Mouse (Mus musculus) heart, adult 2 months (tissue): ENCODE data around the gene Ntng2. TPM values are rescaled to one million over a fixed set of nuclear protein-coding genes. Genes with fewer than 3 reads are reported as not detected.

Source experiments
- DNase-seq, 2 experiments: peaks; one replicate each; pipeline ENCODE4 v3.0.0; 2021
- H3K27ac ChIP-seq: fragments of 200-600 bp; 2 replicates; pipeline ENCODE4 v1.8.1; 2022
- H3K27me3 ChIP-seq: fragments of 200-500 bp; 2 replicates; pipeline ENCODE4 v1.6.1; 2012; ENCODE audit warnings: mild to moderate bottlenecking, low read length, inconsistent platforms, mixed read lengths; ENCODE audit not compliant: control insufficient read depth, insufficient read depth
- H3K36me3 ChIP-seq: fragments of 200-500 bp; 2 replicates; pipeline ENCODE4 v1.6.1; 2012; ENCODE audit warnings: low read length, inconsistent platforms; ENCODE audit not compliant: control insufficient read depth, insufficient read depth
- H3K4me1 ChIP-seq: fragments of 200-500 bp; 2 replicates; pipeline ENCODE4 v1.6.1; 2011; ENCODE audit warnings: low read length; ENCODE audit not compliant: control insufficient read depth, insufficient read depth
- H3K4me3 ChIP-seq: fragments of 200-600 bp; 2 replicates; pipeline ENCODE4 v1.8.1; 2022
- H3K79me2 ChIP-seq: fragments of 200-500 bp; replicated peaks from 2 replicates; pipeline ENCODE4 v1.6.1; 2012; ENCODE audit warnings: mild to moderate bottlenecking, inconsistent platforms, low read length, moderate library complexity, mixed read lengths; ENCODE audit not compliant: control insufficient read depth, insufficient read depth
- H3K9ac ChIP-seq: fragments of 200-500 bp; 2 replicates; pipeline ENCODE4 v1.6.1; 2012; ENCODE audit warnings: low read depth, mild to moderate bottlenecking, control low read depth, inconsistent platforms, low read length, mixed read lengths
- CTCF ChIP-seq: fragments of 200-600 bp; IDR thresholded peaks from 2 replicates; pipeline ENCODE4 v1.8.1; 2022; ENCODE audit warnings: antibody characterized with exemption, mild to moderate bottlenecking, moderate library complexity
- EP300 ChIP-seq: fragments of 200-500 bp; IDR thresholded peaks from 2 replicates; pipeline ENCODE4 v1.6.1; 2011; ENCODE audit warnings: low read depth, low read length, control low read depth; ENCODE audit not compliant: insufficient read depth
- POLR2A ChIP-seq: fragments of 200-500 bp; IDR thresholded peaks from 2 replicates; pipeline ENCODE4 v1.6.1; 2011; ENCODE audit warnings: mild to moderate bottlenecking, low read depth, low read length, control low read depth; ENCODE audit not compliant: insufficient read depth
- WGBS: fragments of 180-500 bp; shearing (Covaris S2); methylation state at CpG from one replicate; pipeline ENCODE4 v1.1.7; 2018; 5-methylcytosine and 5-hydroxymethylcytosine counted together
- intact Hi-C: fragments of 180-260 bp; cut with DNase I; formaldehyde crosslinking; loops from one replicate; pipeline ENCODE4 v1.15.1; 2025
- polyA plus RNA-seq: library from polyadenylated mRNA; depleted of rRNA; stranded (reverse); fragments of >200 nt; gene quantifications from 2 replicates; pipeline ENCODE4 v1.2.3, GENCODE M21; 2012
- total RNA-seq, 2 experiments: library from RNA; stranded (reverse); gene quantifications; 2 replicates each; pipeline ENCODE4 v1.2.3; 2021

Ntng2 gene
- total and polyA plus RNA-seq, 3 experiments: 7.0 to 17.1 (median 7.9) TPM

DNA sequence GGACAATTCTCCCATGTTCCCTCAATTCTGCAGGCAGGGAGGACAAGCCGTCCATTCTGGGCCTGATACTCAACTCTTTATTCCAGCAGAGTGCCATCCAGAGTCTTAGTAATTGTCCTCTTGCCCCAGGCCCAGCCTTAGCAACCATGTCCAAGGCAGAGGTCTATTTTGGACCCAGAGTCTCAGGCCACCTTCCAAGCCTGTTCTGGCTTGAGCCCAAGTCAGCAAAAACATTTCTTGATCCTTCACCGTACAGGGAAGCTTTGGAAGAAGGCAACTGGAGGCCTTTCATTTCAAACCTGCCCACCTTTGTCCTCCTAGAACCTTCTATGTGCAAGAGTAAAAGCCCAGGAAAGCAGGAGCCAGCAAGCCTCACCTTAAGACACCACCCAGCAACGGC, 17.8 kb downstream of the Ntng2 start:
- H3K4me1 ChIP-seq: peaks cover 4% of the 10 kb centered on the region
- DNase-seq: peak in 1 of 2 experiments; percentile 29
- no peak overlapping the region for H3K27ac ChIP-seq
- WGBS: 56% methylated on average over 3 of the region's 3 CpGs
- H3K4me3 ChIP-seq: no peak overlapping the region
- no peaks in the 10 kb centered on the region for H3K79me2 ChIP-seq
- no peak overlapping the region for H3K9ac ChIP-seq
- intact Hi-C loops: no loop called here
- H3K36me3 ChIP-seq: no peaks in the 10 kb centered on the region
- H3K27me3 ChIP-seq: no peaks in the 10 kb centered on the region
- TF ChIP-seq CTCF (no peak), POLR2A (no peak), EP300 (no peak)

DNA sequence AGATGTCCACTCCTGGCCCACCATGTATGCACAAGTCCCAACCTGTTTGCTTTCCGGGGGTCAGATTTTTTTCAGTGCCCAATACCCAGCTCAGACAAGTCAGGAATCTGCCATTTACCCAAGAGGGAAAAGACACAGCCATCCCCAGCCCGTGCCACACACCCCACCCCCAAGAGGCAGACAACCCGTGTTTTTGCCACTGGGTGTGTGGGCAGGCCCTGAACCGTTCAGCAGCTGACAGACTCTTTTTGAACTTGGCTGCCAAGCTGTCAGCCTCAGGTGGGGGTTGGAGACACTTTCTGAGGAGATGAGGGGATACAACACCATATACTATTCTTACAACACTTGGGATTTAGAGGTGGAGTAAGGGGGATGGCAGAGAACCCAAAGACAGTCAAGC, 18.8 kb downstream of the Ntng2 start:
- no peaks in the 10 kb centered on the region for H3K79me2 ChIP-seq
- H3K4me1 ChIP-seq: peaks cover 4% of the 10 kb centered on the region
- H3K4me3 ChIP-seq: no peak overlapping the region
- no peaks in the 10 kb centered on the region for H3K36me3 ChIP-seq
- H3K27ac ChIP-seq: no peak overlapping the region
- intact Hi-C loops: no loop called here
- TF ChIP-seq CTCF (no peak), EP300 (no peak), POLR2A (no peak)
- WGBS: 81% methylated on average over 4 of the region's 4 CpGs
- no peaks in the 10 kb centered on the region for H3K27me3 ChIP-seq
- DNase-seq: no peak
- H3K9ac ChIP-seq: no peak overlapping the region

DNA sequence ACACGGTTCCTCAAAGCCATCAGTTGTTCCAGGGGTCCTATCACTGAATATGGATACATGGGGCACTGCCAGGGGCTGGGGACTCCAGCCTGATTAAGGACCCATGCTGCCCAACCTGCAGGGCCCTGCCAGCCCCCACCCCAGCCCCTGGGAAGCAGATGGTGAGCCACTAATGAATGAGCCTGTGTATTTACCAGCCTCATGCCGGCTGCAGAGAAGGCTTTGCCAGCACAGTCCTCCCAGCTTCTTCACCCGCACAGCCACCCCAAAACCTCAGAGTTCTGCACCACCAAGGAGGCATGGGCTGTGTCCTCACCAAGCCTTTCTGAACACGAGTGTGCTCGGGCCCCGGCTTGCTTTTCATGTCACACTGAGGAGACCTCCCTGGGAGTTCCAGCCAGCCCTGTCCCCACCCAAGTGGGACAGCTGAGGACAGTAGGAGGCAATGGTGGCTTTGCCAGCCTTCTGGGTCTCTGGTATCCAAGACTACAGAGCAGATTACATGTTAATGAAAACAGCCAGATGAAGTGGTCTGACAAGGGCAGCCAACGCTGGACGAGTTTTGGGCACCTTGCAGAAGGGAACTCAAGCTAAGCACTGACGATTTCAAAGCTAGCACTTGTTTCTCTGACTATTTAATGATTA, 22.5 kb downstream of the Ntng2 start:
- Histone ChIP-seq H3K79me2 (no peaks in the 10 kb centered on the region), H3K27ac (no peak overlapping the region), H3K9ac (no peak overlapping the region), H3K4me1 (peaks cover 2% of the 10 kb centered on the region; the same call in 1 of the 2 replicates), H3K27me3 (no peaks in the 10 kb centered on the region), H3K4me3 (no peak overlapping the region), H3K36me3 (no peaks in the 10 kb centered on the region)
- TF ChIP-seq EP300 (no peak), POLR2A (no peak)
- WGBS: 74% methylated on average over 9 of the region's 9 CpGs
- intact Hi-C loops: no loop called here
- DNase-seq: no peak

DNA sequence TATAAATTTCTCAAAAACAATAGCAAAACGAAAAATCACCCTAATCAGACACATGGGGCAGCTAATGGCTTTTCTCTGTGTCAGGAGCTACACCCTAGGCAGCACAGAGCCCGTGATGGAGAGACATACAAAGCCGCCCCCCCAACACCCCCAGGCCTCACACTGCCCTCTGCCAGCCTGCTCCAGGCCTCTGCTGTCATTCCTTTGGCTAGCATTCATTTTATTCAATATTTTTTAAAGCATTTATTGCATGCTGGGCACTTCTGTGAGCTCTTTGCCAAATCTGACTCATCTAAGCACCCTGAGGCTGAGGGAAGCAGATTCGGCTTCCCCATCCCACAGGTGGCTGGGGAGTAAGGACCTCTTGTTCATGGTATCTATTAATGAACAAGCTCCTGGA, 26.1 kb downstream of the Ntng2 start:
- no peaks in the 10 kb centered on the region for H3K27me3 ChIP-seq
- no peaks in the 10 kb centered on the region for H3K4me1 ChIP-seq
- DNase-seq: no peak
- no peak overlapping the region for H3K4me3 ChIP-seq
- no peak overlapping the region for H3K27ac ChIP-seq
- WGBS: 78% methylated on average over 4 of the region's 4 CpGs
- H3K36me3 ChIP-seq: no peaks in the 10 kb centered on the region
- no peaks in the 10 kb centered on the region for H3K79me2 ChIP-seq
- H3K9ac ChIP-seq: no peak overlapping the region
- intact Hi-C loops: no loop called here
- TF ChIP-seq EP300 (no peak), POLR2A (no peak), CTCF (no peak)

DNA sequence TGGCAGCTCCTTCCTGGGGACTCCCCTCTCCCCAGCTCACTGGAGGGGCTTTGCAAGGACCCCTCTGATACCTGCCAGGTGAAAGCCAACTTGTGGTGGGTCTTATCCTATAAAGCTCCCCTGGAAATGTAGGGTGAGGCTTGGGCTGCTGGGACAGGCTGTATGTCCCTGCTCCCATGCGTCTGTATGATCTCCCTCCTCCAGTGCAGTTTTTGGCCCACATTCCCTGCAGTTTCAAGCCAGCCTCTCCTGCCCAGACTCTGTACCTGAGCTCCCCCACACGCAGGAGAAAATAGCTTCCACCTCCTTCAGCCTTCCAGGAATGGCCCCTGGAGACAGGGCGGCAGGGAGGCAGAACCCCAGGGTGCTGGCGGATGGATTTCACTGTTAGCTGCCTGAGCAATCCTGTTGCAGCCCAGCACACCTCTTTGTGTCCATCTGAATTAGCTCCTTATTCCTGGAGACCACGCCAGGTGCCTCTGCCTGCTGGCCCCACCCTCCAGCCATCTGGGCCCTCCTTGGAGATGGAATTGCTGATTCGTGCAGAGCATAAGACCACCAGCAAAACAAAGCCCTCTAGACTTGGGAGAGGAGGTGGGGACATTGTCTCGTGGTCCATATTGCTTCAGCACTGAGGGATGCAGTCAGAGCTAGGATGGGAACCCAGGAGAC, 29.1 kb downstream of the Ntng2 start:
- TF ChIP-seq CTCF: no peak
- no peak for TF ChIP-seq POLR2A
- TF ChIP-seq EP300: no peak
- no peak for DNase-seq
- Histone ChIP-seq H3K27me3 (no peaks in the 10 kb centered on the region), H3K4me1 (no peaks in the 10 kb centered on the region), H3K79me2 (no peaks in the 10 kb centered on the region), H3K4me3 (no peak overlapping the region), H3K36me3 (no peaks in the 10 kb centered on the region), H3K9ac (no peak overlapping the region), H3K27ac (no peak overlapping the region)
- intact Hi-C loops: no loop called here
- 64% methylated on average over 7 of the region's 7 CpGs for WGBS

DNA sequence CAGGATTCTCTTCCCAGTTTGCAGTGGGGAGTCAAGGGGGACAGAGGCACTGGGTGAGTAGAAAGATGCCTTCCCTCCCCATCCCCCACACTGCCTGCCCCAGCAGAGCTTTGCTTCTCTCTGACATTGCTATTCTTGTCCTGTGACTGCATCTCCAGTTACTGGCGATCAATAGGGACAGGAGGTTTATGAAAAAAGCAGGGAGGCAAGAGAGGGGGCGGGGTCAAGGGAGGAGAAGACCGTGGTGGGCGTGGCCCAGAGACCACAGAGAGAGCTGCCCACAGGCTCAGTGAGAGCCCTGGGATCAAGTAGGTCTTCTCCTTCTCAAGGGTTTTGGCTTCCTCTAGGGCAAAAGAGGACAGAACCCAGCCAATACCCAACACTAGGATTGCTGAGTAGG, 30.5 kb downstream of the Ntng2 start:
- Histone ChIP-seq H3K36me3 (no peaks in the 10 kb centered on the region), H3K4me3 (no peak overlapping the region), H3K79me2 (no peaks in the 10 kb centered on the region), H3K27me3 (no peaks in the 10 kb centered on the region), H3K9ac (no peak overlapping the region), H3K4me1 (peaks cover 3% of the 10 kb centered on the region; the same call in 1 of the 2 replicates), H3K27ac (no peak overlapping the region)
- DNase-seq: peak in 1 of 2 experiments; percentile 36
- 7% methylated on average over 3 of the region's 4 CpGs for WGBS
- intact Hi-C loops: no loop called here
- TF ChIP-seq CTCF (no peak), POLR2A (no peak), EP300 (no peak)
